In genomic region chr11:62495276-62495801, GRCm38 (mm10) we compare ENCODE assay signal across 8 mouse cellular contexts. TPM values are rescaled to one million over a fixed set of nuclear protein-coding genes. Genes with fewer than 3 reads are reported as not detected.
DNase-seq lines count a peak whose midpoint lies in the region; ATAC-seq lines count a peak whose summit lies in the region.

No protein-coding gene starts in this region.

- WGBS in embryonic facial prominence, embryonic 12.5 days, result 31% methylated on average over 9 of the region's 10 CpGs
- 30% methylated on average over 7 of the region's 10 CpGs for WGBS in limb, embryonic 12.5 days

- 0 out of 2 replicates have a peak overlapping the region, but pooled peaks have one; percentile 13 for H3K4me2 ChIP-seq in embryonic facial prominence, embryonic 12.5 days (replicated peaks)
- peak overlapping the region; percentile 6; the same call in 1 of the 2 replicates for H3K4me2 ChIP-seq in limb, embryonic 12.5 days

- no peaks in the 10 kb centered on the region for H3K9me3 ChIP-seq in embryonic facial prominence, embryonic 12.5 days
- no peaks in the 10 kb centered on the region for H3K9me3 ChIP-seq in limb, embryonic 12.5 days

- peak overlapping the region; percentile 71; the same call in 1 of the 2 replicates for H3K27ac ChIP-seq in embryonic facial prominence, embryonic 12.5 days
- peak overlapping the region; percentile 79 for H3K27ac ChIP-seq in limb, embryonic 12.5 days

- intact Hi-C loops in heart, postnatal 14 days (cut with DNase I), result loop anchor here (5.0 kb wide), 1 partner anchor 98 kb away; no protein-coding TSS in a partner anchor

- peaks cover 13% of the 10 kb centered on the region for H3K4me1 ChIP-seq in embryonic facial prominence, embryonic 12.5 days
- H3K4me1 ChIP-seq in limb, embryonic 12.5 days (replicated peaks), result peaks cover 14% of the 10 kb centered on the region

- ATAC-seq in embryonic facial prominence, embryonic 12.5 days (ENCODE audit: insufficient number of reproducible peaks, insufficient read depth, low FRiP score, low TSS enrichment), result 0 out of 2 replicates have a peak, but pooled peaks have one; percentile 47
- ATAC-seq in limb, embryonic 12.5 days (ENCODE audit: insufficient number of reproducible peaks, insufficient read depth, low FRiP score, low TSS enrichment, low read depth), result no peak
- ATAC-seq in erythroblast, adult 5-6 weeks (replicated peaks; ENCODE audit: low FRiP score, poor library complexity, severe bottlenecking), result no peak

- H3K36me3 ChIP-seq in embryonic facial prominence, embryonic 12.5 days, result no peaks in the 10 kb centered on the region
- no peaks in the 10 kb centered on the region for H3K36me3 ChIP-seq in limb, embryonic 12.5 days

- peak; percentile 45 for DNase-seq in retina, postnatal 1 day
- DNase-seq in retina, embryonic 14.5 days (ENCODE audit: low spot score), result no peak
- DNase-seq in heart, postnatal 14 days, result peak; percentile 35 to 48
- peak; percentile 36 for DNase-seq in skeletal muscle tissue, adult 2 months (ENCODE audit: low read depth, low spot score)
- no peak for DNase-seq in right cerebral cortex, postnatal 25 days

- H3K27me3 ChIP-seq in embryonic facial prominence, embryonic 12.5 days, result no peaks in the 10 kb centered on the region
- no peaks in the 10 kb centered on the region for H3K27me3 ChIP-seq in limb, embryonic 12.5 days

- H3K4me3 ChIP-seq in embryonic facial prominence, embryonic 12.5 days, result no peak overlapping the region
- H3K4me3 ChIP-seq in limb, embryonic 12.5 days (replicated peaks), result no peak overlapping the region

- H3K9ac ChIP-seq in embryonic facial prominence, embryonic 12.5 days, result no peak overlapping the region
- H3K9ac ChIP-seq in limb, embryonic 12.5 days (replicated peaks), result peak overlapping the region; percentile 31; the same call in 1 of the 2 replicates

RNA-seq across cellular contexts. Expression of gene Ncor1, which starts 37.0 kb away (rescaled TPM):
- 187 and 199 TPM in 2 replicates for polyA plus RNA-seq in embryonic facial prominence, embryonic 12.5 days (2016; fragmentation: Nextera tagmentation; extraction: Ambion mirVana)
- total RNA-seq in heart, postnatal 14 days (2021), result 100 to 1,000 TPM; 132 to 136 TPM
- polyA plus RNA-seq in limb, embryonic 12.5 days (2016; fragmentation: Nextera tagmentation; extraction: Ambion mirVana), result 187 and 193 TPM in 2 replicates
- total RNA-seq in erythroblast, adult 5-6 weeks (2015; ENCODE audit: low replicate concordance), result 149 and 283 TPM in 2 replicates
- 146 and 152 TPM in 2 replicates for total RNA-seq in erythroblast, adult 5-6 weeks (2017; ENCODE audit: low replicate concordance)

RNA-seq across cellular contexts. Expression of gene Pigl, which starts 37.1 kb away (rescaled TPM):
- polyA plus RNA-seq in embryonic facial prominence, embryonic 12.5 days (2016; fragmentation: Nextera tagmentation; extraction: Ambion mirVana), result 10.5 and 11.0 TPM in 2 replicates
- total RNA-seq in heart, postnatal 14 days (2021), result 1 to 10 TPM; 3.8 to 4.3 TPM
- 9.5 and 12.0 TPM in 2 replicates for polyA plus RNA-seq in limb, embryonic 12.5 days (2016; fragmentation: Nextera tagmentation; extraction: Ambion mirVana)
- total RNA-seq in erythroblast, adult 5-6 weeks (2015; ENCODE audit: low replicate concordance), result 0.38 and 2.5 TPM in 2 replicates
- total RNA-seq in erythroblast, adult 5-6 weeks (2017; ENCODE audit: low replicate concordance), result 1.1 TPM in 2 replicates

RNA-seq across cellular contexts. Expression of gene Cenpv, which starts 43.7 kb away (rescaled TPM):
- 47.1 and 48.1 TPM in 2 replicates for polyA plus RNA-seq in embryonic facial prominence, embryonic 12.5 days (2016; fragmentation: Nextera tagmentation; extraction: Ambion mirVana)
- 10 to 100 TPM; 16.8 to 20.0 TPM for total RNA-seq in heart, postnatal 14 days (2021)
- polyA plus RNA-seq in limb, embryonic 12.5 days (2016; fragmentation: Nextera tagmentation; extraction: Ambion mirVana), result 44.5 and 47.9 TPM in 2 replicates
- 1.7 and 9.6 TPM in 2 replicates for total RNA-seq in erythroblast, adult 5-6 weeks (2015; ENCODE audit: low replicate concordance)
- total RNA-seq in erythroblast, adult 5-6 weeks (2017; ENCODE audit: low replicate concordance), result 5.7 and 14.6 TPM in 2 replicates

RNA-seq across cellular contexts. Expression of gene Ubb, which starts 55.6 kb away (rescaled TPM):
- polyA plus RNA-seq in embryonic facial prominence, embryonic 12.5 days (2016; fragmentation: Nextera tagmentation; extraction: Ambion mirVana), result 3,442 and 3,474 TPM in 2 replicates
- total RNA-seq in heart, postnatal 14 days (2021), result 100 to 1,000 TPM; 658 to 665 TPM
- 3,589 and 3,648 TPM in 2 replicates for polyA plus RNA-seq in limb, embryonic 12.5 days (2016; fragmentation: Nextera tagmentation; extraction: Ambion mirVana)
- total RNA-seq in erythroblast, adult 5-6 weeks (2015; ENCODE audit: low replicate concordance), result 1,189 and 1,264 TPM in 2 replicates
- total RNA-seq in erythroblast, adult 5-6 weeks (2017; ENCODE audit: low replicate concordance), result 1,425 and 1,690 TPM in 2 replicates

Comparison
In these comparisons a context has a peak if more than half of its experiments do, and no peak if none do; other contexts are left out.
1. DNase-seq: peak in retina, postnatal 1 day (single experiment), heart, postnatal 14 days (2 of 2) and skeletal muscle tissue, adult 2 months (single experiment); none in retina, embryonic 14.5 days (single experiment) and right cerebral cortex, postnatal 25 days (single experiment).